Mouse (Mus musculus) gastrocnemius, adult 18-20 months (tissue): ENCODE data around the gene Plxnb1. TPM values are rescaled to one million over a fixed set of nuclear protein-coding genes. Genes with fewer than 3 reads are reported as not detected.

ENCODE experiments used
- DNase-seq: peaks from one replicate; pipeline ENCODE4 v3.0.0; 2021; ENCODE audit warnings: low spot score
- total RNA-seq, 2 experiments: library from RNA; stranded (reverse); gene quantifications; 2 replicates each; pipeline ENCODE4 v1.2.3; 2021

Gene Plxnb1
- total RNA-seq, 2 experiments from 2014 or later, result 0.68 to 1.4 TPM

DNA sequence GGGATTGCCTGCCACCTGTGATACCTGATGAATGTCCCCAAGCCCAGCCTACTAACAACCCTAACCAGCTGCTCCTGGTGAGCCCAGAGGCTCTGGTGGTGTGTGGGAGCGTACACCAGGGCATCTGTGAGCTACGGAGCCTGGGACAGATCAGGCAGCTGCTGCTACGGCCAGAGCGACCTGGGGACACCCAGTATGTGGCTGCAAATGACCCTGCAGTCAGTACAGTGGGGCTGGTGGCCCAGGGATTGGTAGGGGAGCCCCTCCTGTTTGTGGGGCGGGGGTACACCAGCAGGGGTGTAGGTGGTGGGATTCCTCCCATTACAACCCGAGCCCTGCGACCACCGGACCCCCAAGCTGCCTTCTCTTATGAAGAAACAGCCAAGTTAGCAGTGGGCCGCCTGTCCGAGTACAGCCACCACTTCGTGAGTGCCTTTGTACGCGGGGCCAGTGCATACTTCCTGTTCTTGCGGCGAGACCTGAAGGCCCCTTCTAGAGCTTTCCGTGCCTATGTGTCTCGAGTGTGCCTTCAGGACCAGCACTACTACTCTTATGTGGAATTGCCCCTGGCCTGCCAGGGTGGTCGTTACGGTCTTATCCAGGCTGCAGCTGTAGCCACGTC lies 5.2 kb downstream of the Plxnb1 start:
- DNase-seq, result no peak

DNA sequence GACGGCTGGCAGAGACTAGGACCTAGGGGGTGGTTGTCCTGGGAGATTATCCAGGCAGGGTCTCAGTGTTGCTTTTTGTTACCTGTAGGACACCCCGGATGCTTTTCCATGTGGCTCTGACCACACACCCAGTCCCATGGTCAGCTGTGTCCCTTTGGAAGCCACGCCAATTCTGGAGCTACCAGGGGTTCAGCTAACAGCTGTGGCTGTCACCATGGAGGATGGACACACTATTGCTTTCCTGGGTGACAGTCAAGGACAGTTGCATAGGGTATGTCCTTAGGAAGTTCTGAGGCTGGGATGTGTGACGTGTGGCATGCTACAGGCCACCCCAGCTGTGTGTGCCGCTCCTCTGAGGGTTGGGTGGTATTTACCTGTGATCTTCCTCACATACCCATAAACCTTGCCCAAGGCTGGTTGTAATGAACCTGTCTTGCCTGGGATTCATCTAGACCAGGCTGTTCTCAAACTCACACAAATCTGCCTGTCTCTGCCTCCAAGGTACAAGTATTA lies 6.8 kb downstream of the Plxnb1 start:
- DNase-seq, result no peak

DNA sequence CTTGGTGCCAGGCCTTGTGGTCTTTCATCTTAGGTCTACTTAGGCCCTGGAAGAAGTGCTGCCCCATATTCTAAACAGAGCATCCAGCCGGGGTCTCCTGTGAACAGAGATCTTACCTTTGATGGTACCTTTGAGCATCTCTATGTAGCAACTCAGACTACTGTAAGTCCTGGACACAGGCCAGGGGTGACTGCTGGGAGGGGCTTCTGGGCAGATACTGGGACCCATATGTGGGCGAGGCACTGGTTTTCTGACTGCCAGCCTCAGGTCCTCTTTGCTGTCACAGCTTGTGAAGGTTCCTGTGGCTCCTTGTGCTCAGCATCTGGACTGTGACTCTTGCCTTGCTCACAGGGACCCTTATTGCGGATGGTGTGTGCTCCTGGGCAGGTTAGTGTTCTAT lies 7.4 kb downstream of the Plxnb1 start:
- DNase-seq, result no peak

DNA sequence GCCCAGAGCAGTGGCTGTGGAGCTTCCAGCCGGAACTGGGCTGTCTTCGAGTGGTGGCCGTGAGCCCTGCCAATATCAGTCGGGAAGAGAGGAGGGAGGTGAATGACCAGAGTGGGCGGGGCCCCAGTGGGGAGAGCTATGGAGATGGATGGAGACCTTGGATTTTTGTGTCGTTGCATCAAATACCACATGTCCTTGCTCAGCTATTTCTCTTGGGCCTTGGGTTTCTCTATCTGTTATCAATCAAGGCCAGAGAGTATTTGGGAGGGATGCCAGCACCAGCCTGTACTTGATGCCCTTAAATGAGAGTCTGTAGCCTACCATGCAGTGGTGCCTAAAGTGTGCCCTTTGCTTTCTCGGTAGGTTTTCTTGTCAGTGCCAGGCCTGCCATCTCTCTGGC lies 8.1 kb downstream of the Plxnb1 start:
- DNase-seq, result no peak

DNA sequence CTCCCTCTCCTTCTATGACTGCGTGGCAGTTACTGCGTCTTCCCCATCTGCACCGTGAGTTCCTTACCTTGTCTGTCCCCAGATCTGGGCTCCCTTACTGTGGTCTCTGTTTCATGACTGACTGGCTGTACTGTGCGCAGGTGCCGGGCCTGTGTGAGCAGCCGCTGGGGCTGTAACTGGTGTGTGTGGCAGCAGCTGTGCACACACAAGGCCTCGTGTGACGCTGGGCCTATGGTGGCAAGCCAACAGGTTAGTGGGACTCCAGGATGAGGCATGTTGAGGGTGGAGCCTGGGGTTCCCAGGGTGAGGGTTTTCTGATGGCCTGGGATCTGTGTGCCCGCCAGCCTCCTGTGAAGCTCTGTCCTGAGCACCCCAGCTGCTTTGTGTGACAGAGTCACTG lies 8.9 kb downstream of the Plxnb1 start:
- no peak for DNase-seq

DNA sequence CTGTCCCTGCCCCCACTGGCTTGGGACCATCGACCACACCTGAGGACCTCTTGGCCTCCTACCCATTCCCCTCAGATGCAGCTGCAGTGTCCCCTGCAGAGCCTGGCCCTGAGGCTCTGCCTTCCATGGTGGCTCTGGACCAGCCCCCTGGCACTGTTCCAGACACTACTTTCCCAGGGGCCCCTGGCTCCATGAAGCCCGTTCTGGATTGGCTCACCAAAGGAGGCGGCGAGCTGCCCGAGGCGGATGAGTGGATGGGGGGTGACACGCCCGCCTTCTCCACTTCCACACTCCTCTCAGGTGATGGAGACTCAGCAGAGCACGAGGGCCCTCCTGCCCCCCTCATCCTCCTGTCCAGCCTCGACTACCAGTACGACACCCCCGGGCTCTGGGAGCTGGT lies 9.8 kb downstream of the Plxnb1 start:
- no peak for DNase-seq

DNA sequence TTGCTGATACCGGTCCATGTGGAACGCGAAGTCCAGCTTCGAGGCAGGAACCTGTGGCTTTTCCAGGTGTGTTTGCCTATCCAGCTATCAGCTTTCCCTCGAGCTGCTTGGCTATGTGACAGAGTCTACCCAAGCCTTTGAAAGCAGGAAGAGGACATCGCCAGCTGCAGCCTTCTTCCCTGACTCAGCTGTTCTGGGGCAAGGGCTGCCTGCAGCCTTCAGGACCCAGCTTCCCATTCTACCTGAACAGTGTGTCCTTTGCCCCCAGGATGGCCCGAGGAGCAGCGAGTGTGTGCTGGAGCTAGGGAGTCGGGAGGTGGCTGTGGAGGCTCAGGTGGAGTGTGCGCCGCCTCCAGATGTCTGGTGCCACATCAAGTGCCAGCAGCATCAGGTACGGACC lies 10.5 kb downstream of the Plxnb1 start:
- no peak for DNase-seq

DNA sequence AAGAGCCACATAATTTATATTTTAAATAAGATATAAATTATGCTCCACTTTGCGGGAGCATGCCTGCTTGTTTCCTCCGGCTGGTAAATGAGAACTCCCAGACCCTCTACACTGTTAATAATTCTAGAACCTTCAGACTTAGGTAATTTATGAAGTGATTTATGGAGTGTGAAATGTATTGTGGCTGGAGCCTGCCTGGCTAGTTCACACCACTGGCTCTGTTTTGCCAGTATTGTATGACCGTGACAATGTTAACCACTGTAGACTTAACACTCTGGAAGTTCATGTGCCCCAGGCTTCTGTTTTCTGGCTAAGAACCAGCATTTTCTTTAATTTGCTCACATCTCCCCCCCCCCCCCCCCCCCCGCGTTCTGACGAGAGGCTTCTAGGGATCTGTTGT lies 12.2 kb downstream of the Plxnb1 start:
- no peak for DNase-seq

DNA sequence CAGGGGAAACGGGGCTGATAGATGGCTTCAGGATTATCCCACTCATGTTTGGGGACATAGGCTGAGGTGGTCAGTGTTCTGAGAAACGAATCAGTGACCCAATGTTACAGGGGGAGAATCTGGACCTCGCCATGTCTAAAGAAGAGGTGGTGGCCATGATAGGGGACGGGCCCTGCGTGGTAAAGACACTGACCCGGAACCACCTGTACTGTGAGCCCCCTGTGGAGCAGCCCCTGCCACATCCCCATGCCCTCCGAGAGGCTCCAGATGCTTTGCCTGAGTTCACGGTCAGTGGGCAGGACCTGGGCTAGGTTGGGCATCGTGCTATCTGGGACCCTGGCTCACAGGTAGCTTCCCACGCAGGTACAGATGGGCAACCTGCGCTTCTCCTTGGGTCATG lies 15.1 kb downstream of the Plxnb1 start:
- no peak for DNase-seq

DNA sequence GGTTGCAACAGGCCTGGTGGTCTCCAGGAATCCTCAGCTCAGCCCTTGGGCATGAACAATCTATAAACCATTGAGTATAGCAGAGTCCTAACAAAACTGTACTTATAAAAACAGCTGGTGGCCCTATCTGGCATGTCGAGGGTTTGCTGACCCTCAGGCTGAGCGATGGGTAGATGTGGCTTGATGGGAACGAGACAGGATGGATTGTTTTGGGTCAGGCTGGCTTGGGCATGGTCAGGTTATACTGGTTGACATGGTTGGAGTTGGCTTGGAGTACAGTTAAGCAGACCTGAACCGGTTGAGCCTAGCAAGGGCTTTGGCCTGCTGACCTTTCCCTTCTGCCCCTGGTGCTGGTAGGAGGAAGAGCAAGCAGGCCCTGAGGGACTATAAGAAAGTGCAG lies 15.9 kb downstream of the Plxnb1 start:
- no peak for DNase-seq

DNA sequence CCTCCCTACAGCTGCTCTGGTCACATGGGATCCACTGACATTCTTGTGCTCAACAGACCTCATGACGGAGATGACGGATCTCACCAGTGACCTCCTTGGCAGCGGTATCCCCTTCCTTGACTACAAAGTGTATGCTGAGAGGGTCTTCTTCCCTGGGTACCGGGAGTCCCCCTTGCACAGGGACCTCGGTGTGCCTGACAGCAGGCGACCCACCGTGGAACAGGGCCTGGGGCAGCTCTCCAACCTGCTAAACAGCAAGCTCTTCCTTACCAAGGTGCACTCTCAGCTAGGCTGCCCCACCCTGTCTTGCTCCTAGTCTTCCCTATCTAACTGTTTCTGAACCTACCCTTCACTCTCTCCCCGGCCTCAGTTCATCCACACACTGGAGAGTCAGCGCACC lies 16.4 kb downstream of the Plxnb1 start:
- no peak for DNase-seq

DNA sequence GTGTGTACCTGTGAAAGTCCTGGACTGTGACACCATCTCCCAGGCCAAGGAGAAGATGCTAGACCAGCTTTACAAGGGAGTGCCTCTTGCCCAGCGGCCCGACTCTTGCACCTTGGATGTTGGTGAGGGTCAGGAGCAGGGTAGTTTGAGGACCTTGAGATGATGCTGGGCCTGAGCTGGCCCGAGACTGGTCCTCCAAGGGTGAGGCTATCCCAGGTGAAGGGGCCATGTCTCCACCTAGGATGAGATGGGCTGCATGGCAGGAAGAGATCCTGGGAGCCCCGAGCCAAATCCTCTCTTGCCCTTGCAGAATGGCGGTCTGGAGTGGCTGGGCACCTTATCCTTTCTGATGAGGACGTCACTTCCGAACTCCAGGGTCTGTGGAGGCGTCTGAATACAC lies 18.1 kb downstream of the Plxnb1 start:
- no peak for DNase-seq

DNA sequence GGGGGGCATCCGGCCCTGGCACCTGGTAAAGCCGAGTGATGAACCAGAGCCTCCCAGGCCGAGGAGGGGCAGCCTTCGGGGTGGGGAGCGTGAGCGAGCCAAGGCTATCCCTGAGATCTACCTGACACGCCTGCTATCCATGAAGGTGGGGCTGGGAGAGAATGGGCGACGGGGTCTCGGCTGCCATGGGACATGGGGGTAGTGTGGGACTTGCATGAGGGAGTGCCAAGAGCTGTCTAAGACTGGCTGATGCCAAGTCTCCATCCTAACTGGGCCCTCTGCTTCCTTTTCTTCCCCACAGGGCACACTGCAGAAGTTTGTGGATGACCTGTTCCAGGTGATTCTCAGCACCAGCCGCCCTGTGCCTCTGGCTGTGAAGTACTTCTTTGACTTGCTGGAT lies 19.1 kb downstream of the Plxnb1 start:
- DNase-seq, result no peak

DNA sequence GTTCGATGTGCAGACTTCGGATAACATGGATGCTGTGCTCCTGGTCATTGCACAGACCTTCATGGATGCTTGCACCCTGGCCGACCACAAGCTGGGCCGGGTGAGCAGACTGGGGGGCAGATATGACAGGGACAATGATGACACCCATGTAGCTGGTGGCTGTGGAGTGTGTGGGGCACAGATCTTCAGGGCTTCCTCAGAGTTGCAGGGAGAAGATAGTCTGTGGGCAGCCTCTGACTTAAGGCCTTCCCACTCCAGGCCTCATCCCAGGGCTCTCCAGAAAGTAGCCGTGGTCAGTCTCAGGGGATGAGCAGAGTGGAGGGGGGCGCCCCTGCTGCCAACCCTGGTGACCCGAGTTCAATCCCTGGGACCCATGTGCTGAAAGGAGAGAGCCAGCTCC lies 19.7 kb downstream of the Plxnb1 start:
- DNase-seq, result no peak

DNA sequence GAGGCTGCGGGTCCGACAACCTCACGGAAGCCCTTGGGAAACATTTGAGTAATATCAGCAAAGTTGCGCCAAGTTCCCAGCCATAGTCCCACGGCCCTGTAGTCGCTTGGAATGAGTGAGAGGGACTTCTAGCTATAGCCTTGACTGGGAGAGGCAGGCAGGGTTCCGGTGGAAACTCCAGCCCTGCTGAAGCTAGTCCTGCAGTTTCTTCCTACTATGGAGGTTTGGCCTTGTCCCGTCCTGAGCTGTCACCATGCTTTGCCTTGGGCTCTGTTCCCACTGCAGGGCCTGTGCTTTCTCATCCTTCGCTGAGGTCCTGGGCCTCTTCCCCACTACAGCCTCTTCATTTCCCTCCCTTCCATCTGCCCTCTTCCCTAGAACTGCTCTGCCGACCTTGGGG lies 21.0 kb downstream of the Plxnb1 start:
- no peak for DNase-seq

DNA sequence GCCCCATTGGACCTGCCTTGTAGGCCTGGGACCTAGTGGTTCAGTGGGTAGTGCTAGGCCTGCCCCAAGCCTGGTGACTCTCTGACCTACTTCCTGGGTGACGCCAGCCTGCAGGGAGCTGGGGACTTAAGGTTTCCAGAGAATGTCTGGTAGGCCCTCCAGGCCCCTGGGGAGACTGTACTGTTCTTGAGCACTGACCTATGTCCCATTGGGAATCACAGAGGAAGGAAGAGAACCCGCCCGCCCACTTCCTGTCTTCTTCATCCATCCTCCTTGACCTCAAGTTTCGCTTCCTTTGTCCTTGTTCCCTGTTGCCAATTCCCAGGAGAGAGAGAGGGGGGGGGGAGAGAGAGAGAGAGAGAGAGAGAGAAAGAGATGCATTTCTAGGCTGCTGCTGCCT lies 22.9 kb downstream of the Plxnb1 start:
- DNase-seq, result no peak

DNA sequence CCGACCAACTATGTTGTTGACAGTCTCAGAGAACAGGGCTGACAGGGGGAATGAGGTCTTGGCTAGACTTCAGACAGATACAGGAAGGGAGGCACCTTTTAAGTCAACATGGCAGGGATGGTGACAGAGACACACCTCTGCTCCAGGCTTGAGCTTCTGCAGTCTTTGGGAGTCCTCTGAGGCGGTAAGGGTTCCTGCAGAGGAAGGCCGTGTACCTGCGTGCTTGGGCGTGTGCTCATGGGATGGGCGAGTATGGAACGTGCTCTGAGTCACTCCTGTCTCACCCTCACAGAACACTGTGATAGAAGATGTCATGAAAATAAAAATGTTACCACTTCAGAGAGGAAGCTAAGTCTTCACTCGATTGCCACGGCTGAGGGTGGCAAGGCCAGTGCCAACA lies 24.4 kb downstream of the Plxnb1 start:
- no peak for DNase-seq

DNA sequence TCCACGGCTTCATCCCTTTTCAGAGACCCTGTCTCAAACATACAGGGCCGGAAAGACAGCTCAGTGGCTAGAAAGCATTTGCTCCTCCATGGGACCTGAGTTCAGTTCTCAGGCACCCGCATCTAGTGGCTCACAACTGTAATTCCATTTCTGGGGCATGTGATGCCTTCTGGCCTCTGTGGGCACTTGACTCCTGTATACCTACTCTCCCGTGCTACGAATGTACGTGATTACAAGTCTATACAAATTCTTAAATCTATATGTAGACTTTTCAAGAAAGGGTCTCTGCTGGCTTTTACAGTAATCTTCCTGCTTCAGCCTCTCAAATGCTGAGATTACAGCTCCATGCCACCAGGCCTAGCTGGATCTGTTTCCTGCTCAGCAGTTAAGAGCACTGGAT lies 25.8 kb downstream of the Plxnb1 start:
- DNase-seq, result no peak

DNA sequence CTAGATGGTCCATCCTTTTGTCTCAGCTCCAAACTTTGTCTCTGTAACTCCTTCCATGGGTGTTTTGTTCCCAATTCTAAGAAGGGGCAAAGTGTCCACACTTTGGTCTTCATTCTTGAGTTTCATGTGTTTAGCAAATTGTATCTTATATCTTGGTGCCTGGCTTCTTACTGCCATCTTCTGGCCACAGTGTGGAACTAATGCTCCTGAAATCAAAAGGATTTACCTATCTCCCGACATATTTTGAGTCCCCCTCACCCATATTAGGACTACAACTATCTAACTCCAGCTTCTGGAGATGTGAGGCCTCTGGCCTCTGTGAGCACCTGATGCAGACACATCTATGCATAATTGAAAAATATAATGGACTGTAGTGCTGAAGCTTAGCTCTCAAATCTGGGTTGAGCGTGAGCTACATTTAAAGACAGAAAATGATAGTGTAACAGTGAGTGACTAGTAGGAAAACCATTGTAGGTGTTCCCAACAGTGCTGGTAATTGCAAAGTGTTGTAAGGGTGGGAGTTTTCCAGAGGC lies 27.4 kb downstream of the Plxnb1 start:
- DNase-seq, result peak; percentile 33

DNA sequence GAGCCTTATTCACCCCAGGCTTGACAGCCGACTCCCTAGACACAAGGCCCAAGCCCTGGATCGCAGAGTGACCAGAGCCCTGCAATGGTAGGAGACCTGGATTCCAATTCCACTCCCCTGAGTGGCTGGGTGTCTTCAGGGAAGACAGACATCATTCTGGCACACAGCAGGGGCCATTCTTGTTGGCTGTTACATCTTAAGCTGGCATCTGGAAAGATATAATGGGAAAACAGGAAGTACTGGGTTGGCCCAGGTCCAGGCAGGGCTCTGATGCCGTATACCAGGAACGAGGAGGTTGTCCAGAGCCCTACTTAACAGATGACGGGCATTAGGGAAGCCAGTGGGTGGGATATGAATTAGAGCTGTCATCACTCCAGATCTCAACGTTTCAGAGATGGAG lies 28.1 kb downstream of the Plxnb1 start:
- DNase-seq, result no peak

DNA sequence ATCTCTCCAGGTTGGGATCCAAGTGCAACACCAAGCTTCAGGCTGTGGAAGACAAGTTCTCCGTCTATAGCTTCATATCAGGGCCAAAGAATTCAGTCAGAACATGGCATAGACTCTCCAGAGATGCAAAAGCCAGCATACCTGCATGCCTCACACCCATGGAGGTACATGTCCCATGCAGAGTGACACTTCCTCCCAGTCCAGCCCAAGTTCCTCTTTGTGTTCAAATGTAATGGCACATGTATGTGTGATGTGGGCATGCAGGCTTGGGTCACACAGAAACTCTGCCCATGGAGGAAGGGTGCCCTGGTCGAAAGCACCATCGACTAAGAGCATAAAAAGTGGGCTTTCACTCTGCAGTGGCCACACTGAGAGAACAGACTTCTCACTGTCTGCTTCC lies 29.0 kb downstream of the Plxnb1 start:
- no peak for DNase-seq

DNA sequence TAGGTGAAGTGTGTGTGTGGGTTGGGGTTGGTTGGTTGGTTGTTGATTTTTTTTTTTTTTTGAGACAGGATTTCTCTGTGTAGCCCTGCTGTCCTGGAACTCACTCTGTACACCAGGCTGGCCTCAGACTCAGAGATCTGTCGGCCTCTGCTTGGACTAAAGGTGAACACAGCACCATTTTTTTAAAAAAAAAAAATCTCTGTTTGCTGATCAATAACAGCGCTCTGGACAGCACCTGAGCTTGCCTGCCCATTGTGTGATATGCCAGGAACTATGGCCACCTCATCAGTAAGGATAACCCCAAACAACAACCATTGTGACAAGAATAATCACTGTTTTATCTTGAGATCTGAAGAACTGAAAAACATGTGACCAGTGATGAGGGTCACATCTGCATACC lies 29.9 kb downstream of the Plxnb1 start:
- no peak for DNase-seq

DNA sequence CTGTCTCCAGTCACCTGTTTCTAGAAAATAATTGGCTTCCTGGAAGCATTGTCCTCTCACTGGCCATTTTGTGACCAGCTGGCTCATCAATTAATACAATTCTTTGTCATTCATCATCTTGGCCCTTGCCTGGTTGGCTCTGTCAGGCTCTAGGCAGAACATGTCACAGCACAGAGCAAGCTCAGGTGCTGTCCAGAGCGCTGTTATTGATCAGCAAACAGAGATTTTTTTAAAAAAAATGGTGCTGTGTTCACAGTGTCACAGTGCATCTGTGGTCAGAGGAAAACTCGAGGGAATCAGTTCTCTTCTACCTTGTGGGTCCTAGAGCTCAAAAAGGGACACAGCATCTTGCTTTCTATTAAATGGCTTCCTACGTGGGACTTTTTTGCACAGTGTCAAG lies 30.3 kb downstream of the Plxnb1 start:
- DNase-seq, result no peak

DNA sequence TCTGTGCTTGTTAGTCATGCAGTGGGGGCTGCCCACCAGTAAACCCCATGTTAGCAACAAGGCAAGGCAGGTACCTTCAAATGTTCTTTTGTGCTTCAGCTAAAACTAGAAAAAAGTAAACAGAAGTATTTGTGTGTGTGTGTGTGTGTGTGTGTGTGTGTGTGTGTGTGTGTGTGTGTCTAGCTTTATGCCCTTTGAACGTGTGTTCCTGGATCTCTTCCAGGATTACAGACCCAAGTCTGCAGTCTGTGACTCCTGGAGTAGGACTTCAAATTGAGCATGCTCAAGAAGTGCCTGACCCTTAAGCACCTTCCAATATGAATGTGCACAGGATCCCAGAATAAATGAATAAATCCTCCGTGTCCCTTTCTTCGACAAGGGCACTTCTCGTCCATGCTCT lies 31.9 kb downstream of the Plxnb1 start:
- DNase-seq, result no peak
